Mouse (Mus musculus) cerebellum, adult 8-10 months (tissue): ENCODE data around the gene 1700023F06Rik.

Experiments used
- DNase-seq: peaks from one replicate; pipeline ENCODE4 v3.0.0; 2022

Gene 1700023F06Rik

DNA sequence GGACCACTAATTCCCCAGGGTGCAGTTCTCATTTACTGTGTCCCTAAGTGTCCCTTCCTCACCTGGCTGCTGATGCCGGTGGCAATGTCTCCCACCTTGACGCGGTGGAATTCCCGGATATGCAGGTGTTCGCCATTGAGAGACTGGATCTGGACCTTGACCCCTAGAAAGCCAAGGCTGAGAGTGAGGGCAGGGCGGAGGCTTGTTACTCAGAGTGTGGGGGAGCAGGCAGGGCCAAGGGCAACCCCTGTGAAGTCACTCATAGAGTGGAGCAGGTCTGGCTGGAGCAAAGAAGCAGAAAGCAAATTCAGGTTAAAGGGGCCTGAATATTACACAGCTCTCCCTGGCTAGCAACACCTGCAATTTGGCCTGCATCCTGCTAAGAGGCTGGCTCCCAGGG, 13.1 kb upstream of the 1700023F06Rik start:
- DNase-seq = no peak

DNA sequence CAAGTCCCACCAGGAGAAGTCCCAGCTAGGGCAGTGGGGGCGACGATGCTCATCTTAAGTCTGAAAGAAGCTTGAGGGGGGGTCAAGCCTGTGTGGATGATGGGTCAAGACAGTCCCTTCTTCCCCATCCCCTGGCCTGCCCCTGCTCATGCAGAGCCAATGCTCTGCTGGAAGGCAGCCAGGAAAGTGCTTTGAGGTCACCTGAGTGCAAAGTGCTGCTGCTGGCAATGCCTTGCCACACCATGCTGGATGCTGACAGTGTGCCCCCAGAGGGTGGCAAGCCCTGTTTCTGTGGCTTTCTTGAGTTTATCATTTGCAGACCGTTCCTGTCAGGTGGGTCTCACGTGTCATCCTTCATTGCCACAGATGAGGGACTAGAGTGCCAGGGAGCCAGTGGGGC, 11.6 kb upstream of the 1700023F06Rik start:
- DNase-seq = no peak

DNA sequence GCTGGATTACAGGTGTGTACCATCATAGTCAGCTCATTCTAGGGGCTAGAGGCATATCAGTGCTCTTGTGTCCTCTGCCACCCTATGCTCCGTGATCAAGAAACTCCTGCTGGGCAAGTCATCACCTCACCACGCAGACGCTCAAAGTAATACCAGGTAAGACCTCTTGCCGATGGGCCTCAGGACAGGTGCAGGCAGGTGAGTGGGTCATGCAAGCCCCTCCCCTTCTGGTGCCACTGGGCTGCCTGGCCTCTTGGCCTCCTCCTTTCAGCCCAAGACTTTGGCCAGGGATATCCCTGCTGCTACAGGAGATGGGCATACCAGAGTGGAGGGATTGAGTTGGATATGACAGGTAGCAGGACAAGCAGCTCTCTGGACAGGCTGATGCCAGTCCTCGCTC, 10.9 kb upstream of the 1700023F06Rik start:
- DNase-seq = no peak

DNA sequence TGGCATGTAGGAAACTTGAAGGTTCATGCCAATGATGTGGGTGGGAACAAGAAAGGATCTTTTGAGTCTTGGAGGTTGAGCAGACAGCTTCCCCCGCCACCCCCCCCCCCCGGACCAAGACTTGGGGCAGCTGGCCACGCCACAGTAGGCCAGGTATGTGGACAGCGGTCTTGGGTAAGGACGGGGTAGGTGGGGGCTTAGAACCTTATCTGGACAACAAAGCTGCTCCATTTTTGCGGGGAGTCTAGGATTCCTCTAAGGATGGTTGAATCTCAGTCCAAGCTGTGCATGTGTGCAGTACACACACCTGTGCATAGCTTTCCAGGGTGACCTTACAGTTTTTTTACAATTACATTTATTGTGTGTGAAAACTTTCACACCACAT, 10.2 kb upstream of the 1700023F06Rik start:
- no peak for DNase-seq

DNA sequence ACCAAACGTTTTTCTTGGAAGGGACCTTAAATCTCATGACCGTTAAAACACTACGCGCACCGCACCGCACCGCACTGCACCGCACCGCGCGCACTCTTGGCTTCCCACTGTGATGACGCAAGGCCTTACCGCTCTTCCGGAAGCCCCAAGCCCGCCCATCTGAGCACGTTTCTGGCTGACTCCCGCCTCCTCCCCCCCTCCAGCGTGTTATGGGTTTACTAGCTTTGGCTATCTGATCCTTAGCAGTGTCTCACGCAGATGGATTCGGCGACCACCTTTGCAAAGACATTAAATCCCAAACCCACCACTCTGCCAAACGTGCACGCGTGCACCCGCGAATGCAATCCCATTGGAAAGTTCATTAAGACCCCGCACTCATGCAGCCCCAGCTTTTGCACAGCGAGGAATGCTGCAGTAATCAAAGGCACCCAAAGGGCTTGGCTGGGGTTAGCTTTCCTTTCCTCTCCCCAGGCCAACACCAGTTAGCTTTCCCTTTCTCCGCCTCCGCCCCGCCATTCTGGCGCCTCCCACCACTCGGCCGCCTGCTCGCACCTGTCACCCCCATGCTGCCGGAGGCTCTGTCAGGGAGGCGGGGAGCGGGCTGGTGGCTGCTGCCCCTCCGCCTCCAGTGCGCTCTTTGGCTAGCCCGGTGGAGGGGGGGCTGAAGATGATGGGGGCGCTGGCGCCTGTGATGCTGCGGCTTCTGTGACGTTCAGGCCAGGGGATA, 9.6 kb upstream of the 1700023F06Rik start, which contains the start of gene Spata32:
Gene Spata32 (minus strand): TSS at position 643 of the 727 bp plus-strand sequence.
- peak; percentile 84 for DNase-seq

DNA sequence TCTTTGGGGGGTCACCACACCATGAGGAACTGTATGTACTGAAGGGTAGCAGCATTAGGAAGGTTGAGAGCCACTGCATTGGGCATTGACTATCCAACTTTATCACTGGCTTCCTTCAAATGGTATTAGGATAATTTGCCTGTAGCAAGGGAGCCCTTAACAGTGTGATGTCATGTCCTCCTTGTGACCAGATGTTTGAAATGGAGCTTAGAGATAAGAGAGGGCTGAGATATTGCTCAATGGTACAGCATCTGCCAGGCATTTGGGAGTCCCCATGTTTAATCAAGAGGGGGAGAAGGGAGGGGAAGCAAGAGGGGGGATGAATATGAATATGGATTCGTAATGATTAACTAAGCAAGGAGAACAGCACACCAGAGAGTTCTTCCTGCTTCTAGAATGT, 7.0 kb upstream of the 1700023F06Rik start:
- no peak for DNase-seq

DNA sequence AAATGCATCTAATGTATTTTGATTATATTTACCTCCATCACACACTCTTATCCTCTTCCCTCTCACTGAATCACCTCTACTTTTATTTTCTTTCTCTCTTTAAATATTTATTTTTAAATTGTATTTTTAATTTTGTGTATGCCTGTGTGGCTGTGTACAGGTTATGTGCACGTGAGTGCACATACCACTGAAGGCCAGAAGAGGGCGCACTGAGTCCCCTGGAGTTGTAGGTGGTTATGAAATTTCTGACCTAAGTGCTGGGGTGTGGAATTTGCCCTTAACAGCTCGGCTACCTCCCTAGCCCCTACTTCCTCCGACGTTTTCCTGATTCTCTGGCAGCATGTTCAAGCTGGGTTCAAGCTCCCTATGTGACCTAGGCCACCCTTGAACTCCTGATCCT, 5.4 kb upstream of the 1700023F06Rik start:
- DNase-seq = no peak

DNA sequence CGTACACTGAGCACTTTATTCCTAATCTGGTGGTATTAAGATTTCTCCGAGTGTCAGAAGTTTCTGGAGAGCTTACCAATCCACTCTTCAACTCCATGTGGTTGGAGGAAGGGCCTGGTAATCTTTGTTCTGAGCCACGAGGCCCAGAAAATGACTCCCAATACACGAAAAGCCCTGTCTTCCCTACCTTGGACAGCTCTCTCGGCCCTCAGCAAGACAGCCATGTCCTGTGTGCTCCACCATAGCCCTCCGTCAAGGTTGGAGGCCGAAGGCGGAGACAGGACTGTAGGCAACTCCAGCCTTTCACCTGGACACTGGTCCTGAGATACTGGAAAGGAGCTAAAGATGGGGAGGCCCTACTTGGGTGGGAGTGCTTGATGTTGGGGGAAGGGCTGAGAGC, 1.9 kb upstream of the 1700023F06Rik start:
- DNase-seq = no peak

DNA sequence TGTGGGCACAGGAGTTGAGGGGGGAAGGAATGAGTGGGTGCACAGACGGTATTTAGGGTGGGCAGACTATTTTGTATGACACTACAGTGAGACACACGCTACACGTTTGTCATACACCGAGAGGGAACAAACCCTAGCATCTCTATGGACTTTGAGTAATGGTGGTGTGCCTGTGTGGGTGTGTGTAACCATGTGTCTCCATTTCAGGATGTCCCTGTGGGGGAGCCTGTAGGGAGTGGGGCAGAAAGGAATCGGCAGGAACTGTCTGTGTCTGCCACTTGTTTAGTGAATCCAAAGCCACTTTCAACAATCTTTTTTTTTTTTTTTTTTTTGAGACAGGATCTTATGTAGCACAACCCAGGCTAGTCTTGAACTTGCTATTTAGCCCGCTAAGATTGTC, 2.2 kb downstream of the 1700023F06Rik start:
- DNase-seq = no peak

DNA sequence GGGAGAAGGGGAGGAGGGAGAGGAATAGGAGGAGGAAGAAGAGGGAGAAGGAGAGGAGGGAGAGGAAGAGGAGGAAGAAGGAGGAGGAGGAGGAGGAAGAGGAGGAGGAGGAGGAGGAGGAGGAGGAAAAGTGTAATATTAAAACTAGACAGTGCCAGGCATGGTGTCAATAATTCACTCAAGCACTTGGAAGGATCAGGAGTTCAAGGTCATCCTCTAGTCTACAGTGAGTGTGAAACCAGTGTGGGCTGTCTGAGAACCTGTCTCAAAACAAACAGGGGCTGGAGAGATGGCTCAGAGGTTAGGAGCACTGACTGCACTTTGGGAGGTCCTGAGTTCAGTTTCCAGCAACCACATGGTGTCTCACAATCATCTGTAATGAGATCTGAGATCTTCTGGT, 6.0 kb downstream of the 1700023F06Rik start:
- DNase-seq = no peak

DNA sequence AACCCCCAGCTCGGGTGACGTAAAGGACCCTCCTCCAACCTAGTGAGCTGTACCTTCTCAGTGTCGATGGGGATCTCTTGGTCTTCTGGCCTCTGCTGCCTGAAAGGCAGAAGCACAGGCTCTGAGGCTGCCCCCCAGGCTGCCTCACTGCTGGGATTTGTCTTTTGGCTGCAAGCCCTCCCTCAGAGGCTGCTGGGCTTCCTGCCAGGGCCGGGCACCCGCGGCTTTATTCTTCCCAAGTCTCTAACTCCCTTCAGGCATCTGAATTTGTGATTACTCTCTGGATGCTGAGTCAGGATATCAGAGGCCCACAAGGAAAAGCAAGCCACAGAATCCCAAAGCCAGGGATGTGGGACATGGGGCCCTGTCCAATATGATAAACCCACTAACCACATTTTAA, 6.7 kb downstream of the 1700023F06Rik start:
- peak; percentile 80 for DNase-seq

DNA sequence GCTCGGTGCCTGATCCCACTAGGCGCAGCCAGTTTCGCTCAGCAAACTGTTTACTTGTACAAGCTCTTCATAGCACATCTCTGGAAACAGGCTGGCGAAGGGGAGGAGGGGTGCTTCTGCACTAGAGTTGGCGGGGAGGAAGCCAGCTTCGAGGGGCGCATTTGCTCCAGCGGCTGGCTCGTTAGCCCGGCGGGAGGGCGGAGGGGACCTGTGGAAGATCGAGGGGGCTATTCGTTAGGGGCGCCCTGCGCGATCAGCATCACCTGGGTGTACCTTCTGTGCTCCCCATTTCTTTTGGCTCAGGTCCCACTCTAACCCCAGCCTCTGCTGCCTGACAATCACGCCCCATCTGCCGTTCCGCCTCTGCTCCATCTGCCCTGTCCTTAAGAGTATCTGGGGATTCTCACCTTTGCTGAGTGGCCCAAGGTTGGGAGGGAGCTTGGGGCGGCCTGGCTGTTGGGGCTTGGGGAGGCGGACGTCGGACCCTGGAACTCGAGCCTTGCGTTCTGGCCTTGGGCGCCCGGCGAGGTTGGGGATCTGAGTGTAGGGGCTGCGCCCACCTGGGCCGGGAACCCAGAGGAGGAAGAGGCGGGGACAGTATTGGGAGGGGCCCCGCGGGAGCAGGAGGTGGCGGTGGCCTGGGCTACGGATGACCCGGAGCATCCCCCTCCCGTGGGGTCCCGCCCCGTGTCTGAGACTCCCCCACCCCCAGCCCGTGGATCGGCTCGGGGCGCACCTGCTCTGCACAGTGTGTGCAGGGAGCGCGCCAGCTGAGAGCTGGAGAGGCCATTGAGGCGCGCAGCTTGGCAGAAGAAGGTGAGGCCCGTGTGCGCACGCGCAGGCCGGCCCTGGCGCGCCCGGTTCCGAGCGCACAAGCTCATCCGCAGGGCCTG, 9.2 kb downstream of the 1700023F06Rik start:
- DNase-seq = peak; percentile 88

DNA sequence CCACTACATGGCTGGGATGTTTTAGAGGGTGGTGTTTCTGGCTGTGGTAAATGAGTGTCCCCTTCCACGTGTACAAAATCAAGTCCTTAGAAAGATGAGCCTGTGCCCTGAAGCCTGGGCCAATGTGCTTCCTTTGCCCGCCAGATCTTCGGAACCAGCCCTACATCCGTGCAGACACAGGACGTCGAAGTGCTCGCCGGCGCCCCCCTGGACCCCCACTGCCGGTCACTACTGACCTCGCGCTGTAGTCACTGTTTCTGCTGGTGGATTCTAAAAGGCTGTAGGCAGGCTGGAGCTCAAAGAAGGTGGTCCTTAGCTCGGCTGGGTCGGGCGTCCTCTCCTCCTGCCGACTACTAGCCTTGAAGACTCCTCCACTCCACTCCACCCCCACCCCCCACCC, 10.0 kb downstream of the 1700023F06Rik start:
- no peak for DNase-seq

DNA sequence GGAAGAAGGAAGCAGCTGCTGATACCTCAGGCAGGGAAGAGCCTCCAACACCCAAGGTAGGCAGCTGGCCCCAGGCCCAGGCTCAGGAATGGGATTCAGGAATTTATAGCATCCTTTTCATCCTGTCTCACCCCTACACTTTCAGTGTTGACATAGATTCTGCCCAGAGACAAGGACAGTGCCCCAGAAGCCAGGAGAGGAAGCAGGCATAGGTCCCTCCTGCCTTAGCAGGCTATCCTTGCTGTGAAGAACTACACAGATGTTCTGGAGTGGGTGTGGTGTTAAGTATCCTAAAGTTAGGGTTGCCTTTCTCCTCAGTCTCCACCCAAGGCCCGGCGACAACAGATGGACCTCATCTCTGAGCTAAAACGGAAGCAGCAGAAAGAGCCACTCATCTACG, 11.0 kb downstream of the 1700023F06Rik start:
- no peak for DNase-seq

DNA sequence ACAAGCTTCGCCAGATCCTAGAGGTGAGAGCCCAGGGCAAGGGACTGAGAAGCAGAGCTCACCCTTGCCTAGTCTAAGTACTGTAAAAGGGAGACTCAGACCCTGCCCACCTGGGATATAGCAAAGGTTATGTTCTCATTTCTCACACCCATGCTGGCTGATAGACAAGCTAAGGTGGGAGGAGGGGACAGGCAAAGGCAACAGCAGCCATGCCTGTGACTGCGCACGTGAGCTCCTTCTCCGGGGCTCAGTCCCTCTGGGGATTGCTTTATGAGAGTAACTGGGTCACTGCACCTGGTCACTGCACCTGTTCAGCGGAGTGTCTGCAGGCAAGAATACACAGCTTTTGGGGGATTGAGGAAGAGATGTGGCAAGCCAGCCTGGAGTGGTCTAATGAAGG, 12.7 kb downstream of the 1700023F06Rik start:
- no peak for DNase-seq

DNA sequence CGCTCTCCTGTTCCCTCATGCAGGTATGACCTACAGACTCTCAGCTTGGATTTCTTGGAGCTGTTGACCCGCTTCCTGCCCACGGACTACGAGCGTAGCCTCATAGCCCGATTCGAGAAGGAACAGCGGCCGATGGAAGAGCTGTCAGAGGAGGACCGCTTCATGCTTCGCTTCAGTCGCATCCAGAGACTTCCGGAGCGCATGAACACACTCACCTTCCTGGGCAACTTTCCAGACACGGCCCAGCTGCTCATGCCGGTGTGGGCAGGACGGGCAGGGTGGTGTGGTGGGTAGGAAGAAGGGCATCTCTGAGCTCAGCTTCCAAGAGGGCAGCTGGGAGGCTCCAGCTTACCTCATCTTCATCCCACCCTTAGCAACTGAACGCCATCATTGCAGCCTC, 13.1 kb downstream of the 1700023F06Rik start:
- peak; percentile 53 for DNase-seq

DNA sequence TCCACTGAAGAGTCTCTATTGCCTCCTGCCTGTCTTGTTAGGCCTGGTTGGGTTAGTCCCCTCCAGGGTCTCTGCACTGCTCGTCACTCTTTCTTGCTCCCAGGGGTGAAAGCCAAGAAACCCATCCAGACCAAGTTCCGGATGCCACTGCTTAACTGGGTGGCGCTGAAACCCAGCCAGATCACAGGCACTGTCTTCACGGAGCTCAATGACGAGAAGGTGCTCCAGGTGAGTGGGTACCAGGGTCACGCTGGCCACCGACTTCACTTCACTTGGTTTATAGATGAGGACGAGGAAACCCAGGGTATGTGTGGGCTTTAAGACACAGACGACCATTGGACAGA, 14.6 kb downstream of the 1700023F06Rik start:
- no peak for DNase-seq

DNA sequence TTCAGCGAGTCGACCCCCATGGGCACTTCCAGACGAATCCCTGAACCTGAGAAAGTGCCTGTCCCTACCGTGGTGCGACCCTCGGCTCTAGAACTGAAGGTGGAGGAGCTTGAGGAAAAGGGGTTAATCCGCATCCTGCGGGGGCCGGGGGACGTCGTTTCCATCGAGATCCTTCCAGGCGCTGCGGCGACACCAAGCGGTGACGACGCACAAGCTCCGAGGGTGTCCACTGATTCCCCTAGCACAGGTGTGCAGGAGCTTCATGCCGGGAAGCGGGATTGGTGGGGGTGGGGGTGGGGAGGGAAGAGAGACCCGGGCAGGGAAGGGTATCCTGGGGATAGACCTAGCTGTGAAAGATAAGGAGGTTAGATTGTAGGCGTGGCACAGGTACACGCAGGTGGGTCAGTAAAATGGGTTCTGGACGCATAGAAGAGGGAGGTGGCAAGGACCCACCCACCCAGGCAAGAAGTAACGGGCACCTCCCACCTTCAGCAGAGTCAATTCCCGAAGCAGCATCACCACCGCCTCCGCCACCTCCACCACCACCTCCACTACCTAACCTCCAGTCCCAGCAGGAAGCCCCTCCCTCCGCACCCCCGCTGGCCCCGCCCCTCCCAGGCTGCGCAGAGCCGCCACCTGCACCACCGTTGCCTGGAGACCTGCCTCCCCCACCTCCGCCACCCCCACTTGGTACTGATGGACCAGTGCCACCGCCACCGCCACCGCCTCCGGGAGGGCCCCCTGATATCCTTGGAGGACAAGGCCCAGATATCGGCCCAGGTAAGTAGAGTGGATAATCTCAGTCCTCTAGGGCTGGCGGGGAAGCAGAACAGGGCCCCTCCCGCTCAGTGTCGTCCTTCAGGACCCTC, 15.2 kb downstream of the 1700023F06Rik start:
- DNase-seq = peak; percentile 80

DNA sequence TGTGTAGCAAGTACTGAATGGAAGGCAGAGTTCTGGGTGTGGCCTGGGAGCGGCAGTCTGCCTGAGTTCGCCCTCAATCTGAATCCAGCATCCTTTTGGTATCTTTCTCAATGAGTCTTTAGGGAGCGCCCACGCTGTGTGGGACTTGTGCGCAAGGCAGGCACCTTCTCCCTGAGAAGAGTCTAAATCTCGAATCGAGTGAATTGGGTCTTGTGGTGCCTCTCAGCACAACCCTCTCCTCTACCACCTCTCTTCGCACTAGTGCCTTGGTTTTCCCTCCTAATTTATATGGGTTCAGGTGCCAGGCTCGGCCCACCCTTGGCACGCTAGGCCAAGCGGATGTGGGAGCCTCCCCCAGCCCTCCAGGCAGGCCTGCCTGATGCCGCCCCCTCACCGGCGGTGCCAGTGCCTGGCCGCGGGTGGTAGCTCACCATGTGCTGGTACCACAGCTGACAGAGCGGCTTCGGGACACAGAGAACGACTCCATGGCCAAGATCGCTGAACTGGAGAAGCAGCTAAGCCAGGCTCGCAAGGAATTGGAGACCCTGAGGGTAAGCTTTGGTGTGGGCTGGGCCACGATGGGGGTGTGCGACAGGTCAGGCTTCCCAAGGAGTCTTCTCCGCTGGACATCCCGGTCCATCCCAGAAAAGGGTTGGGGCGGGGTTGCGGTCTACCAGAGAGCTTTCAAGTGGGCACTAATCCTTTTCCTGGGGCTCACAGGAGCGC, 16.0 kb downstream of the 1700023F06Rik start:
- DNase-seq = peak; percentile 51

DNA sequence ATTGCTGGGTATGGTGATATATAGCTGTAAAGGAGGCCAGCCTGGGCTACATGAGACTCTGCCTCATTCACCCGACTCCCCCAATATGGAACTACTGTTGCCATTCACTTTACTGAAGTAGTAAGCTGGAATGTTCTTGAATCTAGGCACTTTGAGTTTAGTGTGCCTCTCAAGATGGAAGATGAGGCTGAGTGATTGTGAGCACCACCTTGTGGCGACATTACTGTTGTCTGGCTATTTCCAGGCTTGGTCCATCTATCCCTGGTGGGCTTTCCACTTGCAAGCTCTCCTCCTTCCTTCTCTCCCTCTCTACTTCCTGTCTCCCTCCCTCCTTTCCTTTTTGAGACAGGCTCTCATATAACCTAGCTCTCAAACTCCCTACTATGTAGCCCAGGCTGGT, 23.5 kb downstream of the 1700023F06Rik start:
- no peak for DNase-seq

DNA sequence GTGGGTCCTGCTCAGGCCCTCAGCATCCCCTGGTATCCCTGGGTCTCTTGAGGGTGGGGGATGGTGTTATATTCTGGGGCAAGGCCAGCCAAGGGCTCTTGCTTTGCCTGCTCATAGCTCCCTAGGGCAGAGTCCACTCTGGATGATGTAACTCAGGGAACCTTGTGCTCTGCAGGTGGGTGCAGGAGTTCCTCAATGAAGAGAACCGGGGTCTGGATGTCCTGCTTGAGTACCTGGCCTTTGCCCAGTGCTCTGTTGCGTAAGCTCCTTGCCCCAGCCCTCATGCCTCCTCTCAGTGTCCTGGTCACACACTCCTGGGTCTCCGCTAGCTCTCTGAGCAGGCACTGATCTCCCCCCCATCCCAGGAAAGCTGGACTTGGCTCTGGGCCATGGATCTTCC, 26.4 kb downstream of the 1700023F06Rik start:
- DNase-seq = no peak

DNA sequence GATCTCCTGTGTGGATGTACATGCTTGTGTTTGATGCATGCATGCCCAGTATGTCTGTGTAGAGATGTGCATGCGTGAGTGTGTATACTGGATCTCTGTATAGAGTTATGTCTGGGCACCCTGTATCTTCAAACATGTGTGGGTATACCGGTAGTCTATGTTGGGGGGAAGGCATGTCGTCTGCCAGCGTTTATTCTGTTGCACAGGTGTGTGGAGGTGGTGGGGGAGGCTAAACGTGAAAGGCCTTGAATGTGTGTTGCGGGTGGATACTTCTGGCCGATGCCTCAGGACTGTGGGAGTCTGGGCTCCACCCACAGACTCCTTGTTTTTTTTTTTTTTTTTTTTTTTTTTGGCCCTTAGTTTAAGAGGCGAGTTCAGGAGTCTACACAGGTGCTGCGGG, 27.0 kb downstream of the 1700023F06Rik start:
- no peak for DNase-seq

DNA sequence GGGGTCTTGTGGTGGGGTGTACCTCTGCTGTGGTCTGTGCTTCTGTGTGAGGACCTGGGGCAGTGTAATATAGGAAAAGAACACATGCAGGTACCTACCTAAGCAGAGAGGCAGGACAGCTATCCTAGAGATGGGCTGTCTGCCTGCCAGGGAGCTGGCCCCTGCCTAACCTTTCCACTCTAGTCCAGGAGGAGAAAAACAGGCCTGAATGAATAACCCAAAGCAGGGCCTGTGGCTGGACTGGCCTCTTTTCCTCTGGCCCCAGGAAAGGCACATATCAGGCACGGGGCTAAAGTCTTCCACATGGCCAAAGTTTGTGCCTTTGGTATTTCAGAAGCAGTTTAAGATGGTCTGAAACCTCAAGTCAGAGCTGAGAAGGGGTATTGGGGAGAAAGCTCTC, 27.9 kb downstream of the 1700023F06Rik start:
- no peak for DNase-seq
